Mouse (Mus musculus) forebrain, embryonic 12.5 days (tissue): ENCODE results near the gene Gm11596. TPM values are rescaled to one million over a fixed set of nuclear protein-coding genes. Genes with fewer than 3 reads are reported as not detected.

ENCODE experiments used
- ATAC-seq: fragments of 200-750 bp; cut with Nextera tagmentation; 2 replicates; pipeline ENCODE4 v1.8.0; 2017; ENCODE audit warnings: moderate TSS enrichment; ENCODE audit not compliant: low FRiP score
- H3K27ac ChIP-seq: fragments of 300-500 bp; sonication (generic); 2 replicates; pipeline ENCODE4 v1.5.1; 2016; ENCODE audit warnings: mild to moderate bottlenecking
- H3K27me3 ChIP-seq: fragments of 300-500 bp; sonication (generic); 2 replicates; pipeline ENCODE4 v1.6.1; 2016; ENCODE audit warnings: mild to moderate bottlenecking
- H3K36me3 ChIP-seq: fragments of 300-500 bp; sonication (generic); replicated peaks from 2 replicates; pipeline ENCODE4 v1.6.1; 2016; ENCODE audit warnings: mild to moderate bottlenecking
- H3K4me1 ChIP-seq: fragments of 300-500 bp; sonication (generic); 2 replicates; pipeline ENCODE4 v1.6.1; 2016
- H3K4me2 ChIP-seq: fragments of 300-500 bp; sonication (generic); 2 replicates; pipeline ENCODE4 v1.6.1; 2016; ENCODE audit warnings: mild to moderate bottlenecking, moderate library complexity
- H3K4me3 ChIP-seq: fragments of 300-500 bp; sonication (generic); replicated peaks from 2 replicates; pipeline ENCODE4 v1.5.1; 2016; ENCODE audit warnings: mild to moderate bottlenecking
- H3K9ac ChIP-seq: fragments of 300-500 bp; sonication (generic); 2 replicates; pipeline ENCODE4 v1.6.1; 2016; ENCODE audit warnings: mild to moderate bottlenecking
- H3K9me3 ChIP-seq: fragments of 300-500 bp; sonication (generic); 2 replicates; pipeline ENCODE4 v1.6.1; 2016
- WGBS: fragments of 180-500 bp; shearing (Covaris S2); methylation state at CpG from one replicate; pipeline ENCODE4 v1.1.7; 2016; 5-methylcytosine and 5-hydroxymethylcytosine counted together
- polyA plus RNA-seq: library from polyadenylated mRNA; unstranded; fragments of >200 nt; fragmentation: Nextera tagmentation; extraction: Ambion mirVana; gene quantifications from 2 replicates; pipeline ENCODE4 v1.2.1, GENCODE M21; 2016

Gm11596 gene
- polyA plus RNA-seq, 1 experiment from 2014 or later, result not detected

GRCm38 (mm10) chr11:99743985-99744384, 49.3 kb downstream of the Gm11596 start:
- H3K27ac ChIP-seq, result no peak overlapping the region
- no peak overlapping the region for H3K4me3 ChIP-seq

More at GRCm38 (mm10) chr11:99743985-99744384, 49.3 kb downstream of the Gm11596 start:
- Histone ChIP-seq H3K27me3 (no peaks in the 10 kb centered on the region), H3K36me3 (no peaks in the 10 kb centered on the region), H3K9me3 (no peaks in the 10 kb centered on the region), H3K4me1 (no peaks in the 10 kb centered on the region), H3K4me2 (no peak overlapping the region), H3K9ac (no peak overlapping the region)
- no peak for ATAC-seq
- WGBS, result 94% methylated on average over 3 of the region's 3 CpGs

Other genes with a start within 250 kb of the Gm11596 start
- not detected in 2 replicates for gene Krtap3-3, start 242.6 kb downstream of the Gm11596 start, polyA plus RNA-seq
- not detected in 2 replicates for gene Krtap3-2, start 236.6 kb downstream of the Gm11596 start, polyA plus RNA-seq
- gene Gm11939, start 234.0 kb downstream of the Gm11596 start, polyA plus RNA-seq, result not detected in 2 replicates
- not detected in 2 replicates for gene Krtap3-1, start 226.8 kb downstream of the Gm11596 start, polyA plus RNA-seq
- not detected in 2 replicates for gene Krtap1-5, start 212.5 kb downstream of the Gm11596 start, polyA plus RNA-seq
- gene Krtap1-4, start 209.8 kb downstream of the Gm11596 start, polyA plus RNA-seq, result not detected in 2 replicates
- gene Krtap1-3, start 202.1 kb downstream of the Gm11596 start, polyA plus RNA-seq, result not detected in 2 replicates
- gene Krtap9-3, start 195.4 kb downstream of the Gm11596 start, polyA plus RNA-seq, result not detected in 2 replicates
- not detected in 2 replicates for gene Gm11938, start 190.2 kb downstream of the Gm11596 start, polyA plus RNA-seq
- not detected in 2 replicates for gene Gm11937, start 183.3 kb downstream of the Gm11596 start, polyA plus RNA-seq
- gene Krtap2-4, start 178.6 kb downstream of the Gm11596 start, polyA plus RNA-seq, result not detected in 2 replicates
- not detected in 2 replicates for gene Gm11562, start 173.0 kb downstream of the Gm11596 start, polyA plus RNA-seq
- gene Krtap4-1, start 165.2 kb downstream of the Gm11596 start, polyA plus RNA-seq, result not detected in 2 replicates
- not detected in 2 replicates for gene Krtap4-2, start 158.4 kb downstream of the Gm11596 start, polyA plus RNA-seq
- gene Krtap4-7, start 149.4 kb downstream of the Gm11596 start, polyA plus RNA-seq, result not detected in 2 replicates
- not detected in 2 replicates for gene Gm11555, start 143.2 kb downstream of the Gm11596 start, polyA plus RNA-seq
- gene Gm11563, start 134.5 kb downstream of the Gm11596 start, polyA plus RNA-seq, result not detected in 2 replicates
- not detected in 2 replicates for gene Krtap4-6, start 127.5 kb downstream of the Gm11596 start, polyA plus RNA-seq
- gene Gm14190, start 102.7 kb downstream of the Gm11596 start, polyA plus RNA-seq, result not detected in 2 replicates
- not detected in 2 replicates for gene Gm14180, start 59.2 kb downstream of the Gm11596 start, polyA plus RNA-seq
- not detected in 2 replicates for gene Gm11595, start 20.6 kb downstream of the Gm11596 start, polyA plus RNA-seq
- not detected in 2 replicates for gene Krtap4-8, start 12.8 kb downstream of the Gm11596 start, polyA plus RNA-seq
- gene Krtap4-9, start 8.3 kb downstream of the Gm11596 start, polyA plus RNA-seq, result not detected in 2 replicates
- not detected in 2 replicates for gene Gm11569, start 5.5 kb upstream of the Gm11596 start, polyA plus RNA-seq
- gene Gm11554, start 11.0 kb upstream of the Gm11596 start, polyA plus RNA-seq, result not detected in 2 replicates
- not detected in 2 replicates for gene Krtap4-13, start 16.4 kb upstream of the Gm11596 start, polyA plus RNA-seq
- gene Gm11564, start 22.2 kb upstream of the Gm11596 start, polyA plus RNA-seq, result not detected in 2 replicates
- gene 2300003K06Rik, start 44.6 kb upstream of the Gm11596 start, polyA plus RNA-seq, result not detected in 2 replicates
- not detected in 2 replicates for gene Krtap4-16, start 58.1 kb upstream of the Gm11596 start, polyA plus RNA-seq
- not detected in 2 replicates for gene Gm11568, start 64.5 kb upstream of the Gm11596 start, polyA plus RNA-seq
- not detected in 2 replicates for gene Gm11559, start 71.0 kb upstream of the Gm11596 start, polyA plus RNA-seq
- not detected in 2 replicates for gene Krtap9-1, start 79.9 kb upstream of the Gm11596 start, polyA plus RNA-seq
- gene Gm11567, start 85.7 kb upstream of the Gm11596 start, polyA plus RNA-seq, result not detected in 2 replicates
- not detected in 2 replicates for gene Krtap31-1, start 114.5 kb upstream of the Gm11596 start, polyA plus RNA-seq
- not detected in 2 replicates for gene Gm11565, start 121.3 kb upstream of the Gm11596 start, polyA plus RNA-seq
- not detected in 2 replicates for gene Krtap31-2, start 142.8 kb upstream of the Gm11596 start, polyA plus RNA-seq
- gene Krtap9-5, start 155.0 kb upstream of the Gm11596 start, polyA plus RNA-seq, result not detected in 2 replicates
- gene Krtap29-1, start 185.6 kb upstream of the Gm11596 start, polyA plus RNA-seq, result not detected in 2 replicates
- not detected in 2 replicates for gene Krtap16-1, start 193.1 kb upstream of the Gm11596 start, polyA plus RNA-seq
- gene Krtap17-1, start 200.5 kb upstream of the Gm11596 start, polyA plus RNA-seq, result not detected in 2 replicates
- gene Krt33a, start 222.7 kb upstream of the Gm11596 start, polyA plus RNA-seq, result not detected in 2 replicates
- not detected in 2 replicates for gene Krt33b, start 236.4 kb upstream of the Gm11596 start, polyA plus RNA-seq
- not detected in 2 replicates for gene Krt34, start 248.1 kb upstream of the Gm11596 start, polyA plus RNA-seq